Mouse (Mus musculus) kidney, embryonic 15.5 days (tissue): ENCODE data around the gene Olfr1033. TPM values are rescaled to one million over a fixed set of nuclear protein-coding genes. Genes with fewer than 3 reads are reported as not detected.
"Not testable (repeated sequence)": the region's sequence is repeated elsewhere in the genome, so short reads cannot be mapped to it uniquely, and the experiment has no call there.

Source experiments
- ATAC-seq: fragments of 200-750 bp; cut with Nextera tagmentation; replicated peaks from 2 replicates; pipeline ENCODE4 v1.8.0; 2017; ENCODE audit warnings: moderate TSS enrichment; ENCODE audit not compliant: low FRiP score
- H3K27ac ChIP-seq: fragments of 300-500 bp; sonication (generic); 2 replicates; pipeline ENCODE4 v1.5.1; 2015; ENCODE audit warnings: mild to moderate bottlenecking, inconsistent platforms
- H3K27me3 ChIP-seq: fragments of 300-500 bp; sonication (generic); 2 replicates; pipeline ENCODE4 v1.6.1; 2015; ENCODE audit warnings: inconsistent platforms
- H3K36me3 ChIP-seq: fragments of 300-500 bp; sonication (generic); 2 replicates; pipeline ENCODE4 v1.6.1; 2015; ENCODE audit warnings: inconsistent platforms
- H3K4me1 ChIP-seq: fragments of 300-500 bp; sonication (generic); 2 replicates; pipeline ENCODE4 v1.6.1; 2015; ENCODE audit warnings: inconsistent platforms
- H3K4me2 ChIP-seq: fragments of 300-500 bp; sonication (generic); 2 replicates; pipeline ENCODE4 v1.6.1; 2015; ENCODE audit warnings: moderate library complexity, mild to moderate bottlenecking, inconsistent platforms
- H3K4me3 ChIP-seq: fragments of 300-500 bp; sonication (generic); replicated peaks from 2 replicates; pipeline ENCODE4 v1.5.1; 2015; ENCODE audit warnings: mild to moderate bottlenecking, inconsistent platforms
- H3K9ac ChIP-seq: fragments of 300-500 bp; sonication (generic); 2 replicates; pipeline ENCODE4 v1.6.1; 2015; ENCODE audit warnings: mild to moderate bottlenecking, inconsistent platforms
- H3K9me3 ChIP-seq: fragments of 300-500 bp; sonication (generic); replicated peaks from 2 replicates; pipeline ENCODE4 v1.6.1; 2016; ENCODE audit warnings: inconsistent platforms
- WGBS: fragments of 180-500 bp; shearing (Covaris S2); methylation state at CpG from one replicate; pipeline ENCODE4 v1.1.7; 2015; ENCODE audit warnings: mixed read lengths; 5-methylcytosine and 5-hydroxymethylcytosine counted together
- polyA plus RNA-seq: library from polyadenylated mRNA; unstranded; fragments of >200 nt; fragmentation: Nextera tagmentation; extraction: Ambion mirVana; gene quantifications from 2 replicates; pipeline ENCODE4 v1.2.1, GENCODE M21; 2015

Olfr1033 gene
- polyA plus RNA-seq, result 4.0 and 4.9 TPM in 2 replicates

GRCm38 (mm10) chr2:86020406-86020805 lies at the start of gene Olfr1033:
Gene Olfr1033 (plus strand): TSS chr2:86020633.
- not testable (repeated sequence) for H3K36me3 ChIP-seq, H3K4me1 ChIP-seq, H3K9me3 ChIP-seq, ATAC-seq, H3K27me3 ChIP-seq
- WGBS, result 5% methylated on average over 11 of the region's 11 CpGs
- 0 out of 2 replicates have a peak within 1 kb of the TSS, but pooled peaks have one; percentile 21 for H3K9ac ChIP-seq
- H3K4me2 ChIP-seq, result peak within 1 kb of the TSS; percentile 52
- peak within 1 kb of the TSS; percentile 79 for H3K27ac ChIP-seq
- H3K4me3 ChIP-seq, result peak within 1 kb of the TSS; percentile 40

GRCm38 (mm10) chr2:85973595-85973994 lies 46.8 kb upstream of the Olfr1033 start, which contains the start of gene Olfr1029:
Gene Olfr1029 (plus strand): TSS chr2:85973895.
- Histone ChIP-seq H3K27ac (no peak within 1 kb of the TSS), H3K36me3 (no peaks in the 10 kb centered on the region), H3K4me2 (no peak within 1 kb of the TSS), H3K4me1 (no peaks in the 10 kb centered on the region), H3K9ac (no peak within 1 kb of the TSS), H3K9me3 (no peaks in the 10 kb centered on the region), H3K4me3 (no peak within 1 kb of the TSS), H3K27me3 (no peaks in the 10 kb centered on the region)
- no peak for ATAC-seq
- 89% methylated on average over 2 of the region's 2 CpGs for WGBS

- 81% methylated on average over 1 of the region's 1 CpGs for WGBS
Observed at GRCm38 (mm10) chr2:85978976-85979375, 41.5 kb upstream of the Olfr1033 start, which contains the start of gene Olfr1030. Gene Olfr1030 (plus strand): TSS chr2:85979276.

GRCm38 (mm10) chr2:85990004-85990403 lies 30.4 kb upstream of the Olfr1033 start, which contains the start of gene Olfr1031:
Gene Olfr1031 (plus strand): TSS chr2:85990304.
- Histone ChIP-seq H3K4me1 (no peaks in the 10 kb centered on the region), H3K9ac (no peak within 1 kb of the TSS), H3K27ac (no peak within 1 kb of the TSS), H3K4me3 (no peak within 1 kb of the TSS), H3K27me3 (no peaks in the 10 kb centered on the region), H3K36me3 (no peaks in the 10 kb centered on the region), H3K9me3 (no peaks in the 10 kb centered on the region), H3K4me2 (no peak within 1 kb of the TSS)
- no peak for ATAC-seq
- WGBS, result 63% methylated on average over 3 of the region's 3 CpGs

More at GRCm38 (mm10) chr2:85978976-85979375, 41.5 kb upstream of the Olfr1033 start, which contains the start of gene Olfr1030:
- Histone ChIP-seq H3K27ac (no peak within 1 kb of the TSS), H3K4me2 (no peak within 1 kb of the TSS), H3K36me3 (no peaks in the 10 kb centered on the region), H3K9me3 (no peaks in the 10 kb centered on the region), H3K4me3 (no peak within 1 kb of the TSS), H3K9ac (no peak within 1 kb of the TSS), H3K4me1 (no peaks in the 10 kb centered on the region), H3K27me3 (no peaks in the 10 kb centered on the region)
- no peak for ATAC-seq

- no peak for ATAC-seq
- Histone ChIP-seq H3K36me3 (no peaks in the 10 kb centered on the region), H3K9ac (no peak within 1 kb of the TSS), H3K27ac (no peak within 1 kb of the TSS), H3K4me3 (no peak within 1 kb of the TSS), H3K4me1 (no peaks in the 10 kb centered on the region), H3K4me2 (no peak within 1 kb of the TSS), H3K27me3 (no peaks in the 10 kb centered on the region), H3K9me3 (no peaks in the 10 kb centered on the region)
- 87% methylated on average over 7 of the region's 7 CpGs for WGBS
Observed at GRCm38 (mm10) chr2:86005240-86005639, 15.2 kb upstream of the Olfr1033 start, which contains the start of gene Olfr1032. Gene Olfr1032 (plus strand): TSS chr2:86005540.

GRCm38 (mm10) chr2:86021518-86021917 lies 1.1 kb downstream of the Olfr1033 start:
- H3K36me3 ChIP-seq, H3K4me2 ChIP-seq, H3K9me3 ChIP-seq, H3K9ac ChIP-seq, H3K4me3 ChIP-seq, H3K27ac ChIP-seq, H3K4me1 ChIP-seq, ATAC-seq, H3K27me3 ChIP-seq: not testable (repeated sequence)
- 55% methylated on average over 3 of the region's 9 CpGs for WGBS

- H3K27me3 ChIP-seq, result no peaks in the 10 kb centered on the region
- H3K4me2 ChIP-seq, result no peak within 1 kb of the TSS
- H3K9me3 ChIP-seq, result no peaks in the 10 kb centered on the region
- no peaks in the 10 kb centered on the region for H3K4me1 ChIP-seq
- ATAC-seq, result no peak
- no peak within 1 kb of the TSS for H3K4me3 ChIP-seq
- H3K27ac ChIP-seq, result no peak within 1 kb of the TSS
- no peak within 1 kb of the TSS for H3K9ac ChIP-seq
- H3K36me3 ChIP-seq, result no peaks in the 10 kb centered on the region
Observed at GRCm38 (mm10) chr2:86045561-86045960, 25.1 kb downstream of the Olfr1033 start, which contains the start of gene Olfr1034. Gene Olfr1034 (plus strand): TSS chr2:86045861.

- H3K4me3 ChIP-seq, H3K9ac ChIP-seq, H3K27ac ChIP-seq, ATAC-seq, H3K27me3 ChIP-seq, H3K4me2 ChIP-seq, H3K36me3 ChIP-seq, H3K4me1 ChIP-seq, H3K9me3 ChIP-seq: not testable (repeated sequence)
Observed at GRCm38 (mm10) chr2:86050777-86051176, 30.3 kb downstream of the Olfr1033 start.

- H3K27ac ChIP-seq, H3K4me2 ChIP-seq, H3K4me1 ChIP-seq, H3K27me3 ChIP-seq, H3K36me3 ChIP-seq, H3K9me3 ChIP-seq, ATAC-seq, H3K9ac ChIP-seq, H3K4me3 ChIP-seq: not testable (repeated sequence)
- 93% methylated on average over 2 of the region's 2 CpGs for WGBS
Observed at GRCm38 (mm10) chr2:86063766-86064165, 43.3 kb downstream of the Olfr1033 start.

GRCm38 (mm10) chr2:86070189-86070588 lies 49.8 kb downstream of the Olfr1033 start:
- H3K4me1 ChIP-seq, result no peaks in the 10 kb centered on the region
- no peak for ATAC-seq
- H3K9ac ChIP-seq, result no peak overlapping the region
- no peaks in the 10 kb centered on the region for H3K9me3 ChIP-seq
- H3K4me3 ChIP-seq, result no peak overlapping the region
- no peaks in the 10 kb centered on the region for H3K27me3 ChIP-seq
- WGBS, result 91% methylated on average over 8 of the region's 8 CpGs
- no peak overlapping the region for H3K27ac ChIP-seq
- H3K36me3 ChIP-seq, result no peaks in the 10 kb centered on the region
- no peak overlapping the region for H3K4me2 ChIP-seq

- H3K27ac ChIP-seq, H3K4me1 ChIP-seq, ATAC-seq, H3K4me3 ChIP-seq, H3K4me2 ChIP-seq, H3K9me3 ChIP-seq, H3K36me3 ChIP-seq, H3K9ac ChIP-seq, H3K27me3 ChIP-seq: not testable (repeated sequence)
Observed at GRCm38 (mm10) chr2:86073692-86074091, 53.3 kb downstream of the Olfr1033 start, which contains the start of gene Olfr1036. Gene Olfr1036 (plus strand): TSS chr2:86073992.

GRCm38 (mm10) chr2:86080478-86080877 lies 60.0 kb downstream of the Olfr1033 start:
- H3K36me3 ChIP-seq, H3K4me3 ChIP-seq, H3K9ac ChIP-seq, H3K27me3 ChIP-seq, ATAC-seq, H3K4me2 ChIP-seq, H3K27ac ChIP-seq, H3K4me1 ChIP-seq, H3K9me3 ChIP-seq: not testable (repeated sequence)
- 73% methylated on average over 1 of the region's 1 CpGs for WGBS

- Histone ChIP-seq H3K36me3 (no peaks in the 10 kb centered on the region), H3K4me1 (no peaks in the 10 kb centered on the region), H3K27me3 (no peaks in the 10 kb centered on the region), H3K9ac (no peak within 1 kb of the TSS), H3K9me3 (no peaks in the 10 kb centered on the region), H3K27ac (no peak within 1 kb of the TSS), H3K4me2 (no peak within 1 kb of the TSS), H3K4me3 (no peak within 1 kb of the TSS)
- 88% methylated on average over 2 of the region's 2 CpGs for WGBS
- no peak for ATAC-seq
Observed at GRCm38 (mm10) chr2:86087285-86087684, 66.9 kb downstream of the Olfr1033 start, which contains the start of gene Olfr1037. Gene Olfr1037 (minus strand): TSS chr2:86087385.
